Mouse (Mus musculus): ENCODE measurements around the gene Celf2.

DNA sequence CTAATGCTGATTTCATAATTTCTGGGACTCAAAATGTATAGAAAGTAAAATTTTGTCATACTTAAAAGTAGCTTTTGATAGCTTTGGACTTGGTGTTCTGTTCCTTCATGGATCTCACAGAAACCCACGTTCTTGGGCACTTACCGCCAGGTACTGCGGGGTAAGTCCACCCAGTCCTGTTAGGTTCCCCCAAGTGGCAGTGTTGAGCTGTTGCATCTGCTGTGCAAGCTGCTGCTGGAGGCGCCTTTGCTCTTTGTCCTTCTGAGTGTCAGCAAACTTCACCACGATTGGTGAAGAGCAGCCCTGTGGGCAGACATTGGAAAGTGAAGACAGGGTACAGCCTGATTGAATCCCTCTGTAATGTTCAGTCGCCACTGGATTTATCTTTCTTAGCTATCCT lies 905.5 kb downstream of the Celf2 start:
- no peak for TF ChIP-seq CTCF (IDR thresholded peaks at IDR 0.05; ENCODE audit: low read depth, low read length)
- TF ChIP-seq POLR2A (IDR thresholded peaks at IDR 0.05; ENCODE audit: borderline replicate concordance, low read depth, low read length) = no peak

Measured in bone marrow macrophage, adult 2 months (primary cell).